Mouse (Mus musculus) adrenal gland, postnatal 36 days (tissue): Measurements from ENCODE around the gene Ankib1. TPM values are rescaled to one million over a fixed set of nuclear protein-coding genes. Genes with fewer than 3 reads are reported as not detected.
"Not testable (repeated sequence)": the region's sequence is repeated elsewhere in the genome, so short reads cannot be mapped to it uniquely, and the experiment has no call there.

Experiments used
- DNase-seq, 2 experiments: peaks; one replicate each; pipeline ENCODE4 v3.0.0; 2021; ENCODE audit warnings: mixed read lengths in 1 of 2
- total RNA-seq, 2 experiments: library from RNA; stranded (reverse); gene quantifications; 2 replicates each; pipeline ENCODE4 v1.2.3; 2021

The Ankib1 gene
- total RNA-seq, 2 experiments from 2014 or later = 70.4 to 88.3 TPM

DNA sequence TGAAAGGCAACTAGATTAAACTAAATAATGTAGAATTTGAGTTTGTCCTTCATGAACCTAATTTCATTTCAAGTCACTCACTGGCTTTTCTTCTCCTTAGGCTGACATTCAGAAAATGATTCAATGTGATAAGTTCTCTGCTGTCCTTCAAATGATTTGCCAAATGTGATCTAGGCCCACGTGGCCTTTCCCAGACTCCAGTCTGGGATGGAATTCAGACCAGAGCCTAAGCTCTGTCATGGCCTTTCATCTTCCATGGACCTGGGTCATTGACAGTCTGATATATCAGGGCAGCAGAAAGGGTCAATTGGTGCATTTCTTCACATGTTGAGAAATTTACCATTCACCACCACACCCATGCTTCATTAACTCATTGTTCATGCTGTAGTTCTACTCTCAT is 77.2 kb downstream of the Ankib1 start:
- peak; percentile 30 to 65 for DNase-seq

DNA sequence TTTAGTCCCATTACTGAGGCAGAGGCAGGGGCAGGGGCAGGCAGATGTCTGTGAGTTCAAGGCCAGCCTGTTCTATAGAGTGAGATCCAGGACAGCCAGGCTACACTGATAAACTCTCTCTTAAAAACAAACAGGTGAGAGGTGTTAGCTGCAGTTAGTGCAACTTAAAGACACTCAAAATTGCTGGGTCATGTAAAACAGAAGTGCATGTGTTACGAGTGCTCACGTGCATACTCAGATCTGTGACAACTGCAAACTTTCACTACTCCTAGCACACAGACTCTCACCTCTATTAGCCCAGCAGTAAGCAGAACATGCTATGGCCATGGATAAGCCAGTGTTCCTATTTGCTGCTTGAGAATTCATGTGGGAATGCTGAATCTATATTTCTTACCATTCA is 79.3 kb downstream of the Ankib1 start:
- DNase-seq = no peak

DNA sequence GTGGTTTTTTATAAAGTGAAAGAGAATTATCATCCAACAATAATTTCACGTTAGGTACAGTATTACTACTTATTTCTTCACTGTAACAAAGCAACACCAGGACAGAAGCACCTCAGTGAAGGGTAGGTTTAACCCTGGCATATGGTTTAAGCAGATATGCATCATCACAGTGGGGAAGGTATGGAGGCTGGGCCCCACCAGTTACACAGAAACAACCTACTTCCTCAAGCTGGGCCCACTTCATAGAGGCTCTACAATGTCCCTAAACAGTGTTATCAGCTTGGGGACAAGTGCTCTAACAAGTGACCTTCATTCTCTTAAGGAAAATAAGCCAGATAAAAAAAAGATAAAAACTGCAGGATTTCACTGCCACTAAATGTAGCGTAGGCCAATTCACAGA is 79.9 kb downstream of the Ankib1 start:
- no peak for DNase-seq

DNA sequence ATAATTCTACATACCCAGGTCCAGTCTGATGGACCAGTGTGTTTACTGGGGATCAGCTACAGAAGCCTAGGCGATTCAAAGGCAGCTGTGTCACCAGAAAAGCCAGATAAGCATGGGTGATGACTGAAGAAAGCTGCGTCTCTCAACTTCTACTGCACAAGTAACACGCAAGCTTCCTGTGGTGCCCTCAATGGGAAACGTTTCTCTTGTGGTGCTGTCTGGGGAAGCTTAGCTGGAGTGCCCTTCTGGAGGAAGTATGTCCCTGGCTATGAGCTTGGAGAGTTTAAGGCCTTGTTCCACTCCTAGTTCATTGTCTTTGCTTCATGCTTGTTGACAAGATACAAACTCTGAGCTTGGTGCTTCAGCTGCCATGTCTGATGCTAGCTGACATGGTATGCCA is 83.4 kb downstream of the Ankib1 start:
- DNase-seq = no peak

DNA sequence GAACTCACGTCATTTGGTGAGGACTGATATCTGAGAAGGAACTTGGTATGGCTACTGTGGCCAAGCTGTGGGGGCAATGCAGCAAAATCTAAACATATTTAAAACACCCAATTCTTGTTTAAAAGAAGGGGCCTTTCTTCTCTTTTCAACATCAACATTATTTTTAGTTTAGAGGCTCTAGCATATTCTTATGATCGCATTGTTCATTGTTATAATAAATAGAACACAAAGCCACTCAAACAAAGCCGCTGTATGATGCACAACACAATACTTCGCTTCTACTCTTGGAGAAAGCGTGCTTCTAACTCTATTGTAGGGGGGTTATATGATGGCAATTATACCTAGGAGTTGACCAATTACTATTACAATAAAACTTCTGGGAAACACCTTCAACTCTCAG is 86.9 kb downstream of the Ankib1 start:
- DNase-seq = no peak

DNA sequence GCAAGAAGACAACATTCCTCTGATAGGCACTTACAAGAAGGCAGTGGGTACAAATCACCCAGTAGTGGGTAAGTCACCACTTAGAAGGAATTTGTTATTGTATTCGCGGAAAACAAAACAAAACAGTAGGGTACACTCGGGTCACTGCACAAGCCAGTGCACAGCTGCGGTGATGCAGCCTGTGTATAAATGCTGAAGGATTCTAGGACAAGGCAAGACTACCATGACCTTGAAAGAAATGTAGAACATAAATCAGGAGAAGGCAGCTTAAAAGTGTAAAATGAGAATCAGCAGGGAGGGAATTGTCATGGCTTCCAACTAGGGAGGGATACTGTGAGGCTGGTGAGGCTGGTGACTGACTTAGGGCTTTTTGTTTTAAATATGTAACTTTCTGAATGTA is 100.5 kb downstream of the Ankib1 start:
- DNase-seq = peak; percentile 8 to 20

DNA sequence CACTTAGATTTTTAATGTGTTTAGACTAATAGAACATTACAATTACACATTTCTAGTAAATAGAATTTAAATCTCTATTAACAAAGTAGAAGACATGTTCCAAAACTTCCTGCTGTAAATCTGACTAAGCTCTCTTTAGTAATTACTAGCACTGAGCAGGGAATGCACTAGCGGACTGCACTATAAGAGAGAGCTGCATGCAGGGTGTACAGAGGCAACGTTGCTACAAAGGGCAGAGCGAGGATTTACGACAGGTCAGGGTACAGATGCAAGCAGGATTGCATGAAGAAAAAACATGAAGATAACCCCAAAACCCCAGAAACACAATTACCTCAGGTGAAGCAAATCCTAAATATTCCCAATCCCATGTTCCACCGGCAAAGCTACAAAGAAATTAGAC is 102.7 kb downstream of the Ankib1 start:
- no peak for DNase-seq

DNA sequence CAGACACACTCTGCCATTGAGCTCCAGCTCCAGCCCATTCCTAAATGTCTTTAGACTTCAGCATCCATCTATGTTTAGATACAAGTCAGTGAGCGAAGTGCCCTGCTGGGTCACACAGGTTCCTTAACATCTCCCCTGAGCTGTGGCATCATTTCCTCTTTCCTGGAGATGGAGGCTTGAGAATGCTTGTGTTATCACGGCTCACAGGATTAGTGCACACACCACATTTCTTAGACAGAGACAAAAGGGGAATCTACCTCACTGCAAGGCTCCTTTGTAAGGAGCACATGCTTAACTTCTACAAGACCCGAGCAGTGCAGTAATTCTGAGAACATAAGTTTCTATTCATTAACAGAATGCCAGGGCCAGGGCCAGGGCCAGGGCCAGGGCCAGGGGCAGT is 106.7 kb downstream of the Ankib1 start:
- DNase-seq = no peak

DNA sequence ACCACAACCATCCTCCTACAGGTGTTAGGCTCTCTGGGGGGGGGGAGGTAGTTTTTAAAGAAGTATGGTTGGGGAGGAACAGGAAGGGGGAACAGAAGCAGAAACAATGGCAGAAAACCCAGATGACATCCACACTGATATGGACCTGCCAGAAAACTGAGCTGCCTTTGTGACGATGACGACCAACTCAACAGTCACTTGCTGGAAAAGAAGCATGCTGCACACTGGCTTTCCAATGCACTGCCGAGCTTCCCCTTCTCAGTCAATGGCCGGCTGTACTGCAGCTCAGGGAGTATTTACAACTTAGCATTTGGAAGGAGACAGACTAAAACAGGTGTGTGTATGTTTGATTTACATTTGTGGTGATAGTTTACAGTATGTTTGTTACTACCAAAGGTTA is 107.5 kb downstream of the Ankib1 start:
- DNase-seq = no peak

DNA sequence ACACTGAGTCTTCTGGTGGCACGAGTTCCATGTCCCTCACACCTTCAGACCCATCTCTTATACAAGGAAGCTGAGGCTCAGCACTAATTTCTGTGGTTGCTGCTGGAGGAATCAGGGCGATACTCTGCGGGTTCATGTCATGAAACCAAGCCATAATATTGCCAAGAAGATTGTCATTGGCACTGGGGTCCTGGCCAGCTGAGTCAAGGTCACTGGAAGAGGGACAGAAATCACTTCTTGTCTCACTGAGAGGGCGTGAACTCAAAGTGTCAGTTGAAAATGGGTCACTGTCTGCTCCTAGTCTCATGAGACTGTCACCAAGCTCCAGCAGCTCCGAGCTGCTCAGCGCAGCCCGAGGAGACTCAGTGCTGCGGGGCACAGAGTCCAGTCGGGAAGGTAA is 109.8 kb downstream of the Ankib1 start:
- DNase-seq = peak; percentile 13 to 46

DNA sequence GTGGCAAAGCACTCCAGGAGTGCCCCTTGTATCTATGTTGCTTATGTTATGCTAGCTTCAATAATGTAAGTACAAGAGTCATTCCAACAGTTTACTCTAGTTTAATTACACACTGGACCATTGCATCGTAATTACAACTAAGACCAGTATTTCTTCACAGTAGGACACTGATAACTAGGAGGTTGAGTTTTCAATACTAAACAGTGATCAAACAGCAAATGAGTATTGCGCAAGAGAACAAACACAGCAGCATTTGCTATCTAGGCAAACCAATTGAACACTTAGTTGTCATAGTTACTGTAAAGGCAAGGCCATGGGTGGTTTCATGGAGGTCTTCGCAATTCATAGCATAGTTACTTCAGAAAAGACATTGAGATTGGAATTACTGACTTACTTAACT is 111.4 kb downstream of the Ankib1 start:
- no peak for DNase-seq

DNA sequence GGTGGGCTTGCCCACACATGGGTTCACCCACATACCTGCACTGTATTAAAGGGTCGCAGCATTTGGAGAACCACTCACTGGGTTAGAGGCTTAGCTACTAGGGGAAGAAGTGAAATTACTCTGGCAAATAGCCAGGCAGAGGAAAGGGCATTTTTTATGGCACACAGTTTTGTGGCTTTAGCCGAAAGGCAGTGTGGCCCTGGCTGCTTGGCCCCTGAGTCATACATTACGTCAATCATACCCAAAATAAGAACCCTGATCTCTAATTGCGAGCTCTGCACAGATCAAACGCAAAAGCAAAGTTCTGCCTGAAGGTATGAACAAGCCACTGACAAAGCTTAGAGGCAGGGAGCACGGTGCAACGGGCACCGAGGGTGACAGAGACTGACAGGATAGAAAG is 114.4 kb downstream of the Ankib1 start:
- peak; percentile 70 to 72 for DNase-seq

DNA sequence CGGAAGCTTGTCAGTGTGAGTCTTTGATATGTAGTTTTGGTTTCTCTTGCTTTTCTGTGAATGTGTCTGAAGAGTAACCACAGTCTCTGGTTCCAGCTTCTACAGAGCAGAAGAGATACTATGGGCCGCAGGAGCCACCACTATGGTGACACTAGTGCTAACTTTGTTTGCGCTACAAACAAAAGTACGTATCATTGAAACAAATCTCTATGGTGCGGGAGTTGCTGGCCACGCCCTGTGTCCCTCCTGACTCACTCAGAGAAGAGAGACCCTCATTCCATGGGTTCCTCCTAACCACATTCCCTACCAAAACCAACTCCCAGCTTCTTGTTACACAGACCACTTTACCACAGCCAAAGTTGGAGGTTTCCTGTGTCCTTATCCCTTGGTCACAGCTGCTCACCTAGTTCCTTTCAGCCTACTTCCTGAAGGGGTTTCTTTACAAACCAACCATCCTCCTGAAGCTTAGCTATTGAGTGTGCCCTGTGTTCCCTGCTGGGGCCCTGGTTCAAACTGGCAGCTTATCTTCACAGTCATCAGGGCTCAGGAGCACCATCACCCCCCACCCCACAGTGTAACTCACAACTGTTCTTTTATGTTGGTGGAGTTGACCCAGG is 132.7 kb downstream of the Ankib1 start:
- no peak for DNase-seq

DNA sequence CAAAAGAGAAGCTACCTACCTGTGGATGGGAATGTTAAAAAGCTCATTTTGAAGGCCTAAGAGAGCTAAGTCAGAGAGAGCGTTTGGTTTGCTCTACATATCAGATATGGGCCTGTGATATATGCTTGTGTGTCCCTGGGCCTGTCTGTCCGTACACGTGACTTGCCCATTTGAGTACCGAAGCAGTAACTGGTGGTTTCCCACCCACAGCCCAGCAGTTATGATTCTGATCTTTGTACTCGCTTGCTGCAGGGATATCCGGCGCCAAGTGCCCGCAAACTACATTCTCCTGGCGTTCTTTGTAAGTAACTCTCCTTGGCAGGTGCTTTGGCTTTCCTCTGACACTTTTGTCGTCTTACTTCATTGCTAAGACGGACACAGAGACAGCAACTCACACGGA is 136.1 kb downstream of the Ankib1 start:
- no peak for DNase-seq

DNA sequence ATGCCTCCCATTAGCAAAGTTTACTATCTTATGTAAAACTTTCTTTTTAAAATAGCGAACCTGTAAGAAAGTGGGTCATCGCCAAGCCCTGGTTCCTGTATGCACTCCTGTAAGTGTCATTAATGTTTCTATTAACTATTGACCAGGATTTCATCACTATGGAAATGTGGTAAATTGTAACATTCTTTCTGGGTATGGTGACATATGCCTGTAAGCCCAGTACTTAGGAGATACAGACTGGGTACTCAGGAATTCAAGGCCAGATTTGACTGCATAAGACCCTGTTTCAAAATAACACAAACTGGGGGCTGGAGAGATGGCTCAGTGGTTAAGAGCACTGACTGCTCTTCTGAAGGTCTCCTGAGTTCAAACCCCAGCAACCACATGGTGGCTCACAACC is 137.5 kb downstream of the Ankib1 start:
- DNase-seq = no peak

DNA sequence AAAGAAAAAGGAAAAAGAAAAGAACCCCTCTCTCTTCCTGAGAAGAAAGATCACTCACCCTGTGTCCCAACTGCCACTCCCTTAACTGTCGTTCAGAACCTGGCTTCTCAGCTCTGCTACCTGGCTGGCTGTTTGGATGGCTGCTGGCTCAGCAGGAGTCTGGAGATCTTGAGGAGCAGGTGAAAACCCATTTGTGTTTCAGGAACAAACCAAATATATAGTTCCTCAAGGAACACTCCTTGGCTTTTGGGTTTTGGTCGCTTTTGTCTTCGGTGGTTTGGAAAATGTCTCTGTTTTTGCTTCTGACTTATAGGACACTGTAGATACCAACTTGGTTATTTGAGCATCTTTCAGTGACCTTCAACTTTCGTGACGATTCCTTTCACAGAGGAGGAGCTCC is 145.6 kb downstream of the Ankib1 start, which contains the start of gene Gatad1:
Gatad1 (minus strand) TSS at position 101 of the 400 bp plus-strand sequence.
- DNase-seq = no peak

DNA sequence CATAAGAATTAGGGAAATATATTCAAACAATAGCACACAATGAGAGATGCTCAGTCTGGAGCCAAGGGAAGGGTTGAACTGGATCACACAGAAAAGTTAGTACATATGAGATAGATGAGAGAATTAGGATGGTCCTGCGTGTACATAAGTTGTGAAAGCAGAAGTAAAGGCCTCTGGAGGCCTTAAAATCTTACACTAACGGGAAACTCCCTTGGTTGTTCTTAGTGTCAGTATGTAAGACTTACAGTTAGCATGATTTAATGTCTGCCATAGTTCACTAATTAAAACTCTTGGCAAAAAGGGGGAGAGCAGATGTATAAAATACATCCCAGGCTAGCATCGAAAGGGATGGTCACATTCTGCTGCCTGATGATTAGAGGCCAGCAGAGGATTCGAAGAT is 148.9 kb downstream of the Ankib1 start:
- no peak for DNase-seq

DNA sequence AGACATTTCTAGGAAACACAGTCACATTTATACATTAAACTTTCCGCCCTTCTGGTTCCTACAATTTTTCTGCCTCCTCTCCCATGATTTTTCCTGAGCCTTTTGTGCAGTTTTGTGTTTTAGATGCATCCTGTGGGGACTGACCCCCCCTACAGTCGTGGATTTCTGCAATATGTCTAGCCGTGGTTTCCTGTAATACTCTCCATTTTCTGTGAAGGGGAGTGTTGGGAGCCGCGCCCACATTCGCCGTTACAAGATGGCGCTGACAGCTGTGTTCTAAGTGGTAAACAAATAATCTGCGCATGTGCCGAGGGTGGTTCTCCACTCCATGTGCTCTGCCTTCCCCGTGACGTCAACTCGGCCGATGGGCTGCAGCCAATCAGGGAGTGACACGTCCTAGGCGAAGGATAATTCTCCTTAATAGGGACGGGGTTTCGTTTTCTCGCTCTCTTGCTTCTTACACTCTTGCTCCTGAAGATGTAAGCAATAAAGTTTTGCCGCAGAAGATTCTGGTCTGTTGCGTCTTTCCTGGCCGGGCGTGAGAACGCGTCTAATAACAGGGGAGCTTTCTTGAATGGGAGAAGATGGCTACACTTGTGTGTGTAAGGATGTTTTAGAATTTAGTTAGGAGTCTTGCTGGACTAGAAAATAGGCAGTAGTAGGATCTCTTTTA is 149.7 kb downstream of the Ankib1 start:
- not testable (repeated sequence) for DNase-seq

DNA sequence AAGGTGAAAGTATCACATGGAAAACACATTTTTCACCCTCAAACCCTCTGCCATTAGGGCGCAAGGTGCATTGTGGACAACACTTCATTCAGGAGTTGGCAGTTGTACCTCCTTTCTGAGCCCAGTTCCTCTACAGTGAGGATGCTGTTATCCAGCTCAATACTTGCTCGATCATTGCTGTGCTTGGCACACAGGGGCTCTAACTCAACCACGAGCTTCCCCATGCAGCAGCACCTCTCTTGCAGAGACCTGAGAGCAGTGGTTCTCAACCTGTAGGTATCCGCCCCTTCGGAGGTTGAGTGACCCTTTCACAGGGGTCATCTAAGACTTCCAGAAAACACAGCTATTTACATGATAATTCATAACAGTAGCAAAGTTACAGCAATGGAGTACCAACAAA is 151.1 kb downstream of the Ankib1 start:
- no peak for DNase-seq

DNA sequence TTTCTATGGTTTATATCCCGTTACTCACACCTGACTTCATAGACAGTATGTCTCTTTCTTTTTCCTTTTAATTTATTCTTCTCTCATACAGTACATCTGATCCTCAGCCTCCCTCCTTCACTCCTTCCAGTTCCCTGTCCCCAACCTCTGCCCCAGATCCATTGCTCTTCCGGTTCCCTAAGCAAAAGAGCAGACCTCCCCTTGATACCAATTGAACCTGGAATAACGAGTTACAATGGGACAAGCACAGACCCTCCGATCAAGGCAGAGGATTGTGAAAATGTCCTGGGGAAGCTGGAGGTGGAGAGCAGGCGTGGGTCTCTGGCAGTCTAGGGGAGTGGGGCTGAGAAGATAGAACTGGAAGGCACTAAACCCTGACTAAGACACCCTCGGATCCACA is 151.8 kb downstream of the Ankib1 start, which contains the start of gene Tmbim7:
Tmbim7 (plus strand) TSS at position 301 of the 400 bp plus-strand sequence.
- DNase-seq = no peak

DNA sequence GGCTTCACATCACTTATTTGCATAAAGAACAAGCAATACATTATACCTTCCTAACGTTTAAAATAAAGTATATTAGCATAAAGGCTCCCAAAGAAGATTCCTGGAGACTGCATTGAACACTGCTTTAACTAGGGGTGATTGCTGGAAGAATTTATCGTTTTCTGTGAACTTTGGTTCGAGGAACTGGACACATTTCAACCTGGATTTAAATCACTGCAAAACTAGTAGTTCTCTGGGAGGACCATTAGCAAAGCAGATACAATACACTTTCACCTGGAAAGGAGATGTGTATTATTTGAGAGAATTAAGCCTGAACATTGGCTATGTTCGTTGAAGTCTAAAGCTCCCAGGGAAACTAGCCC is 153.9 kb downstream of the Ankib1 start:
- no peak for DNase-seq

DNA sequence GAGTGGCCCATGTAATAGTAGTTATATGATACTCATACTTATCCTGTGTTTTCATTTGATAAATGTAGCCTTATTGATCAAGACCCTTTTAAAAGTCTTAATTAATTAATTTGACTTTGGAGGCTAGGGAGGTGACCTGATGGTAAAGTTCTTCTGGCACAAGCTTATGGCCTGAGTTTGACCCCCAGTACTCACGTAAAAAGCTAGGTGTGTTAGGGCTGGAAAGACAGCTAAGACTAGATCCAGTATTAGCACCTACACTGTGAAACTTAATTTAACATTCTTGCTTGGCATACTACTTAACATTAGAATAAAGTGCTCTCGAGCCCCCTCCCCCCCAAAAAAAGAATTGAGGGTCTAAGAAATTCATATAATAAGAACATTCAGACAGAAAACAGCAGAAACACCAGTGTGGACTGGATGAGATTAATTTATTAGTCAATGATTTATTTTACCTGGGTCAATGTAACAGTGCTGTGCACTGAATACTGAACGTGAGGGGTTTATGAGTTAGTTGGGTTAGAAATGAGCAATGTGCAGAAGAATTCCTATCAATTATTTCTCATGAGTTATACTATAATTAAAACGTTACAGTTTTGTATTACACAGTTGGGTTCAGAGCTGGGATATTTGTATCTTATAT is 154.4 kb downstream of the Ankib1 start:
- DNase-seq = no peak

DNA sequence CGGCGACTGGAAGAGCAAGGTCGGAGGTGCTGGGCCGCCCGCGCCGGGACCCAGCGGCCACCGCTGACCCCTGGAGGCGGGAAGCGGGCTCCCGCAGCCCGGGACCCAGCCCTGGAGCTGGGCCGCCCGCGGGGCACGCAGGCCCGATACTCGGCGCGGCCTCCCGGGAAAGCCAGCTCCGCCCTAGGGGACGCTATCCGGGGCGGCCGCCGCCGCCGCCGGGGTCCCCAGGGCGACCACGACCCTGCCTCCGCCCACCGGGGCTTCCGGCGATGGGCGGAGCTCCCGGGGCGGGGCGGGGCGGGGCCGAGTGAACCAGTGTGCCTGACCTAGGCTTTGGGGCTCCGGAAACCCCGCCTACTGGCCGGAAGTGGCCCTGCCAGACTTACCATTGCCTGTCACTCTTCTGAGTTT is 155.0 kb downstream of the Ankib1 start:
- DNase-seq = peak; percentile 92 to 94
